Mouse (Mus musculus): ENCODE results near the gene Zfp385b. TPM values are rescaled to one million over a fixed set of nuclear protein-coding genes. Genes with fewer than 3 reads are reported as not detected.

The Zfp385b gene
- polyA plus RNA-seq, 1 experiment from 2014 or later: 5.6 TPM

- no peak overlapping the region for H3K4me2 ChIP-seq
- no peaks in the 10 kb centered on the region for H3K9me3 ChIP-seq (ENCODE audit: low read depth, low read length)
- H3K36me3 ChIP-seq (ENCODE audit: insufficient read depth): no peaks in the 10 kb centered on the region
- no peaks in the 10 kb centered on the region for H3K27me3 ChIP-seq (ENCODE audit: insufficient read depth, low read length)
- ATAC-seq (ENCODE audit: insufficient read depth) (no peak), DNase-seq (no peak)
- 24% methylated on average over 7 of the region's 7 CpGs for WGBS
- no peak overlapping the region for H3K4me3 ChIP-seq (ENCODE audit: low read depth, low read length)
- no peak for TF ChIP-seq CTCF (IDR thresholded peaks at IDR 0.05; ENCODE audit: low read depth)
- H3K27ac ChIP-seq (ENCODE audit: low read depth): no peak overlapping the region
- no peaks in the 10 kb centered on the region for H3K4me1 ChIP-seq (ENCODE audit: insufficient read depth)
- no peak overlapping the region for H3K9ac ChIP-seq
These were observed 6.8 kb upstream of the Zfp385b start for GRCm38 (mm10) chr2:77826133-77826828.

- no peak for DNase-seq
- WGBS: 76% methylated on average over 5 of the region's 5 CpGs
- peaks cover 7% of the 10 kb centered on the region; the same call in 1 of the 2 replicates for H3K27me3 ChIP-seq (ENCODE audit: insufficient read depth, low read length)
These were observed 3.6 kb upstream of the Zfp385b start for GRCm38 (mm10) chr2:77823026-77823425.

GRCm38 (mm10) chr2:77817357-77817894 lies 2.0 kb downstream of the Zfp385b start:
- Histone ChIP-seq H3K9me3 (ENCODE audit: low read depth, low read length) (no peaks in the 10 kb centered on the region), H3K4me1 (ENCODE audit: insufficient read depth) (no peaks in the 10 kb centered on the region), H3K4me2 (peak overlapping the region; percentile 100), H3K36me3 (ENCODE audit: insufficient read depth) (no peaks in the 10 kb centered on the region), H3K27ac (ENCODE audit: low read depth) (no peak overlapping the region), H3K27me3 (ENCODE audit: insufficient read depth, low read length) (peaks cover 29% of the 10 kb centered on the region), H3K4me3 (ENCODE audit: low read depth, low read length) (peak overlapping the region; percentile 57), H3K9ac (no peak overlapping the region)
- TF ChIP-seq CTCF (IDR thresholded peaks at IDR 0.05; ENCODE audit: low read depth): no peak
- peak; percentile 19 for DNase-seq
- 16% methylated on average over 12 of the region's 12 CpGs for WGBS
- no peak for ATAC-seq (ENCODE audit: insufficient read depth)

More at GRCm38 (mm10) chr2:77823026-77823425, 3.6 kb upstream of the Zfp385b start:
- Histone ChIP-seq H3K36me3 (ENCODE audit: insufficient read depth) (no peaks in the 10 kb centered on the region), H3K4me1 (ENCODE audit: insufficient read depth) (no peaks in the 10 kb centered on the region), H3K9ac (no peak overlapping the region), H3K4me2 (no peak overlapping the region), H3K27ac (ENCODE audit: low read depth) (no peak overlapping the region), H3K4me3 (ENCODE audit: low read depth, low read length) (no peak overlapping the region), H3K9me3 (ENCODE audit: low read depth, low read length) (no peaks in the 10 kb centered on the region)
- TF ChIP-seq CTCF (IDR thresholded peaks at IDR 0.05; ENCODE audit: low read depth): no peak
- ATAC-seq (ENCODE audit: insufficient read depth): no peak

GRCm38 (mm10) chr2:77816413-77817314 lies 2.8 kb downstream of the Zfp385b start:
- Histone ChIP-seq H3K4me2 (peak overlapping the region; percentile 100), H3K4me3 (ENCODE audit: low read depth, low read length) (peak overlapping the region; percentile 57), H3K9ac (peak overlapping the region; percentile 54), H3K27me3 (ENCODE audit: insufficient read depth, low read length) (peaks cover 29% of the 10 kb centered on the region), H3K4me1 (ENCODE audit: insufficient read depth) (no peaks in the 10 kb centered on the region), H3K9me3 (ENCODE audit: low read depth, low read length) (no peaks in the 10 kb centered on the region), H3K36me3 (ENCODE audit: insufficient read depth) (no peaks in the 10 kb centered on the region), H3K27ac (ENCODE audit: low read depth) (no peak overlapping the region)
- TF ChIP-seq CTCF (IDR thresholded peaks at IDR 0.05; ENCODE audit: low read depth): no peak
- DNase-seq: peak; percentile 59
- peak; percentile 92 for ATAC-seq (ENCODE audit: insufficient read depth)
- under 1% methylated on average over 112 of the region's 116 CpGs for WGBS

- Histone ChIP-seq H3K9me3 (ENCODE audit: low read depth, low read length) (no peaks in the 10 kb centered on the region), H3K9ac (peak overlapping the region; percentile 54), H3K4me3 (ENCODE audit: low read depth, low read length) (peak overlapping the region; percentile 57), H3K4me2 (peak overlapping the region; percentile 100), H3K27ac (ENCODE audit: low read depth) (no peak overlapping the region), H3K36me3 (ENCODE audit: insufficient read depth) (no peaks in the 10 kb centered on the region), H3K4me1 (ENCODE audit: insufficient read depth) (no peaks in the 10 kb centered on the region), H3K27me3 (ENCODE audit: insufficient read depth, low read length) (peaks cover 29% of the 10 kb centered on the region)
- ATAC-seq (ENCODE audit: insufficient read depth) (peak; percentile 18; the same call in 1 of the 2 replicates), DNase-seq (peak; percentile 14)
- no peak for TF ChIP-seq CTCF (IDR thresholded peaks at IDR 0.05; ENCODE audit: low read depth)
- WGBS: 2% methylated on average over 20 of the region's 20 CpGs
These were observed 3.5 kb downstream of the Zfp385b start for GRCm38 (mm10) chr2:77815775-77816412.

GRCm38 (mm10) chr2:77814896-77815295 lies 4.5 kb downstream of the Zfp385b start:
- Histone ChIP-seq H3K9me3 (ENCODE audit: low read depth, low read length) (no peaks in the 10 kb centered on the region), H3K27ac (ENCODE audit: low read depth) (no peak overlapping the region), H3K36me3 (ENCODE audit: insufficient read depth) (no peaks in the 10 kb centered on the region), H3K4me1 (ENCODE audit: insufficient read depth) (no peaks in the 10 kb centered on the region), H3K4me2 (no peak overlapping the region), H3K9ac (no peak overlapping the region), H3K27me3 (ENCODE audit: insufficient read depth, low read length) (peaks cover 29% of the 10 kb centered on the region), H3K4me3 (ENCODE audit: low read depth, low read length) (no peak overlapping the region)
- DNase-seq (no peak), ATAC-seq (ENCODE audit: insufficient read depth) (no peak)
- 77% methylated on average over 8 of the region's 8 CpGs for WGBS
- no peak for TF ChIP-seq CTCF (IDR thresholded peaks at IDR 0.05; ENCODE audit: low read depth)
